Mouse (Mus musculus): Measurements from ENCODE around the gene Hspb2. TPM values are rescaled to one million over a fixed set of nuclear protein-coding genes. Genes with fewer than 3 reads are reported as not detected.

Gene Hspb2
- total and polyA plus RNA-seq, 3 experiments = 131 to 201 (median 139) TPM

DNA sequence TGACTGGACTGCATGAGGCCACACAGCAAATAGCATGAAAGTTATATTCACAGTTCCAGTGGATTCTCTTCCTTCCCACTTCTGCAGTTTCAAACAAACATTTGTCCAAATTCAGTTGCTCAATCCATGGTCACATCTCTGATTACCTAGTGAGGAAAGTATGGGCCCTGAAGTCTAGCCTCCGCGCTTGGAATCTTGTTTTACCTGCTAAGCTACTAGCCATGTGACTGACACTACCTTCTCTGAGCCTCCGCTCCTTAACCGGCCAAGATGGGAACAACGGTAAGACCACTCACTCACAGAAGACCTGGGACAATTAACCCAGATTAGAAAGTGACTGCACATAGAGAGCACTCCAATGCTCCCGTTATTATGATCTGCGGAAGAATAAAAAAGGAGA is 6.3 kb downstream of the Hspb2 start:
- H3K27me3 ChIP-seq (ENCODE audit: control insufficient read depth, insufficient read depth, low read length) = no peaks in the 10 kb centered on the region
- no peaks in the 10 kb centered on the region for H3K79me2 ChIP-seq (replicated peaks; ENCODE audit: control insufficient read depth, insufficient read depth, low read length)
- no peaks in the 10 kb centered on the region for H3K36me3 ChIP-seq (ENCODE audit: control insufficient read depth, insufficient read depth, low read length)
- 28% methylated on average over 7 of the region's 7 CpGs for WGBS
- peak overlapping the region; percentile 34 for H3K27ac ChIP-seq
- H3K4me3 ChIP-seq = peak overlapping the region; percentile 35
- no peak for DNase-seq
- peaks cover 2% of the 10 kb centered on the region for H3K4me1 ChIP-seq (ENCODE audit: control insufficient read depth, insufficient read depth, low read length)
- intact Hi-C loops (cut with DNase I) = no loop called here
- H3K9ac ChIP-seq (ENCODE audit: low read depth, low read length) = no peak overlapping the region; the same call in 1 of the 2 replicates
- TF ChIP-seq CTCF (IDR thresholded peaks at IDR 0.05) = no peak
- no peak for TF ChIP-seq EP300 (IDR thresholded peaks at IDR 0.05; ENCODE audit: insufficient read depth, low read depth, low read length)
- TF ChIP-seq POLR2A (IDR thresholded peaks at IDR 0.05; ENCODE audit: insufficient read depth, low read depth, low read length) = no peak

DNA sequence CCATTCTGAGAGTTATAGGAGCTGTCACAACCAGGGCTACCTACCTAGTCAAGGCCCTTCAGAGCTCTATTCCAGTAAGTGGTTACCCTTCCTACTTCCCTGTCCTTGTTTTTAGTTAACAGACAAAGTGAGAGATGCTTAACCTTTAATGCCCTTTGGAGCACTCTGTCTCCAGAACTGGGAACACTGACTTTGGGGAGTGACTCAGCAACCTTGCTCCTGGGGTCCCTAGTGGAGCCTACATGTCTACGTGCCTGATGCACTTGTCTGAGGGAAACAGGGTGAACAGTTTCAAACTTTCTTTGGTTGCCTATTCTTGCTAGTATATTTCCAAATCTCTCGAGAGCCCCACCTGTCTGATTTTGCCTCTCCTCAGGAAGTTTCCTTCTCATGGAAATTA is 9.4 kb downstream of the Hspb2 start:
- H3K27me3 ChIP-seq (ENCODE audit: control insufficient read depth, insufficient read depth, low read length) = no peaks in the 10 kb centered on the region
- H3K27ac ChIP-seq = peak overlapping the region; percentile 23; the same call in 1 of the 2 replicates
- H3K9ac ChIP-seq (ENCODE audit: low read depth, low read length) = no peak overlapping the region
- H3K4me1 ChIP-seq (ENCODE audit: control insufficient read depth, insufficient read depth, low read length) = peaks cover 2% of the 10 kb centered on the region
- H3K36me3 ChIP-seq (ENCODE audit: control insufficient read depth, insufficient read depth, low read length) = no peaks in the 10 kb centered on the region
- WGBS = 51% methylated on average over 2 of the region's 2 CpGs
- no peaks in the 10 kb centered on the region for H3K79me2 ChIP-seq (replicated peaks; ENCODE audit: control insufficient read depth, insufficient read depth, low read length)
- no peak for TF ChIP-seq POLR2A (IDR thresholded peaks at IDR 0.05; ENCODE audit: insufficient read depth, low read depth, low read length)
- no peak for TF ChIP-seq CTCF (IDR thresholded peaks at IDR 0.05)
- no peak for TF ChIP-seq EP300 (IDR thresholded peaks at IDR 0.05; ENCODE audit: insufficient read depth, low read depth, low read length)
- no peak overlapping the region for H3K4me3 ChIP-seq
- no peak for DNase-seq
- intact Hi-C loops (cut with DNase I) = no loop called here

- Histone ChIP-seq H3K4me3 (no peak overlapping the region), H3K79me2 (replicated peaks; ENCODE audit: control insufficient read depth, insufficient read depth, low read length) (no peaks in the 10 kb centered on the region), H3K27me3 (ENCODE audit: control insufficient read depth, insufficient read depth, low read length) (no peaks in the 10 kb centered on the region), H3K27ac (peak overlapping the region; percentile 23; the same call in 1 of the 2 replicates), H3K9ac (ENCODE audit: low read depth, low read length) (no peak overlapping the region), H3K4me1 (ENCODE audit: control insufficient read depth, insufficient read depth, low read length) (peaks cover 2% of the 10 kb centered on the region), H3K36me3 (ENCODE audit: control insufficient read depth, insufficient read depth, low read length) (no peaks in the 10 kb centered on the region)
- intact Hi-C loops (cut with DNase I) = no loop called here
- TF ChIP-seq POLR2A (IDR thresholded peaks at IDR 0.05; ENCODE audit: insufficient read depth, low read depth, low read length) (no peak), EP300 (IDR thresholded peaks at IDR 0.05; ENCODE audit: insufficient read depth, low read depth, low read length) (no peak), CTCF (IDR thresholded peaks at IDR 0.05) (no peak)
- 49% methylated on average over 3 of the region's 3 CpGs for WGBS
- no peak for DNase-seq
Measured at GRCm38 (mm10) chr9:50742261-50742660, 9.9 kb downstream of the Hspb2 start.

- DNase-seq = no peak
- no peak overlapping the region for H3K9ac ChIP-seq (ENCODE audit: low read depth, low read length)
- no peak for TF ChIP-seq EP300 (IDR thresholded peaks at IDR 0.05; ENCODE audit: insufficient read depth, low read depth, low read length)
- no peak for TF ChIP-seq CTCF (IDR thresholded peaks at IDR 0.05)
- no peak for TF ChIP-seq POLR2A (IDR thresholded peaks at IDR 0.05; ENCODE audit: insufficient read depth, low read depth, low read length)
- no peak overlapping the region for H3K27ac ChIP-seq
- no peak overlapping the region for H3K4me3 ChIP-seq
- peaks cover 2% of the 10 kb centered on the region for H3K4me1 ChIP-seq (ENCODE audit: control insufficient read depth, insufficient read depth, low read length)
- 80% methylated on average over 14 of the region's 14 CpGs for WGBS
- H3K36me3 ChIP-seq (ENCODE audit: control insufficient read depth, insufficient read depth, low read length) = no peaks in the 10 kb centered on the region
- no peaks in the 10 kb centered on the region for H3K79me2 ChIP-seq (replicated peaks; ENCODE audit: control insufficient read depth, insufficient read depth, low read length)
- intact Hi-C loops (cut with DNase I) = no loop called here
- no peaks in the 10 kb centered on the region for H3K27me3 ChIP-seq (ENCODE audit: control insufficient read depth, insufficient read depth, low read length)
Measured at GRCm38 (mm10) chr9:50740867-50741784, 11.0 kb downstream of the Hspb2 start.

DNA sequence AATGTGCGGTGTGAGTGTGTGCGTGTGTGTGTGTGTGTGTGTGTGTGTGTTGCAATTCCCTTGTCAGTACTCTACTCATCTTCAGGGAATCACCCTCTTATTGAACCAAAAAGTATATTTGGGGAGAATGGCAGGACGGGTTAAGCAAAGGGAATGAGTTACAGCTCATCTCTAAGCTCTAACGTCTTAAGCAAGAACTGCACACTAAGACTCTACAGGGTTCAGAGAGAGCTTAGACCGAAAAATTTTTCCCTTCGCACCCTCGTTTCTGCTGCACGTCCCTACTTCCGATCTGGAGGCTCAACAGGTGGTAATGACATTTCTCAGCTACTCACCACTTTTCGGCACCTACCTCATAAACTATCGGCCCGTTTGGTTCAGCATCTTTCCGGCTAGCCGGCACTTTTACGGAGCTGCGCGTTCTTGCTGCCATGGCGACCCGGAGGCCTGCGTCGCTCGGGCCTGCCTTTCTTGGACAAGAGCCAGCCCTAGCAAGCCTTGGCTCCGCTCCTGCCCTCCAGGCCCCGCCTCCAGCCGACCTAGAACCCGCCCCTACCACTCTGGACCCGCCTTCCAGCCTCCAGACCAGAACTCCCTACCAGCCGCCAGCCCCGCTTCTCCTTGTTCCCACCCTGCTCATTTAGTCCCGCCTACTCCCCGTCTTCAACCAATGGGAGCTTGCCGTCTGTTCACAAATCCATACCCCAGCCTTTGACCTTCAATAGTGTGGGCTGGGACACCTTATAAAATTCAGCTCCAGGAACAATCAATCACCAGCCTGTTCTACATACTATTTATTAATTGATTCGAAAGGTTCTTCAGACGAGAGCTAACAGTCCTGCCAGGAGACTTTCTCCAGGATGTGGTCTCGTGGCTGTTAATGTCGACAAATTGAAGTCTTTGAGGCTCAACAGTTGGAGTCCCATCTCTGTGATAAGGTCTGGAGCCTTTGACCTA is 13.0 kb downstream of the Hspb2 start, which contains the start of gene Dixdc1:
Gene Dixdc1, minus strand, starts transcription at position 604 of the 957 bp plus-strand sequence.
- peak within 1 kb of the TSS; percentile 32; the same call in 1 of the 2 replicates for H3K27ac ChIP-seq
- H3K36me3 ChIP-seq (ENCODE audit: control insufficient read depth, insufficient read depth, low read length) = no peaks in the 10 kb centered on the region
- intact Hi-C loops (cut with DNase I) = loop anchor here (5.0 kb wide), 1 partner anchor 42 kb away; no protein-coding TSS in a partner anchor
- no peaks in the 10 kb centered on the region for H3K27me3 ChIP-seq (ENCODE audit: control insufficient read depth, insufficient read depth, low read length)
- peak; percentile 93 to 95 for DNase-seq
- WGBS = 11% methylated on average over 35 of the region's 36 CpGs
- H3K4me3 ChIP-seq = peak within 1 kb of the TSS; percentile 21; the same call in 1 of the 2 replicates
- no peaks in the 10 kb centered on the region for H3K79me2 ChIP-seq (replicated peaks; ENCODE audit: control insufficient read depth, insufficient read depth, low read length)
- TF ChIP-seq CTCF (IDR thresholded peaks at IDR 0.05) (no peak), EP300 (IDR thresholded peaks at IDR 0.05; ENCODE audit: insufficient read depth, low read depth, low read length) (no peak), POLR2A (IDR thresholded peaks at IDR 0.05; ENCODE audit: insufficient read depth, low read depth, low read length) (no peak)
- peaks cover 2% of the 10 kb centered on the region for H3K4me1 ChIP-seq (ENCODE audit: control insufficient read depth, insufficient read depth, low read length)
- no peak within 1 kb of the TSS for H3K9ac ChIP-seq (ENCODE audit: low read depth, low read length)
